Comparison of ENCODE assay signal across 14 mouse cellular contexts in the genomic region with DNA sequence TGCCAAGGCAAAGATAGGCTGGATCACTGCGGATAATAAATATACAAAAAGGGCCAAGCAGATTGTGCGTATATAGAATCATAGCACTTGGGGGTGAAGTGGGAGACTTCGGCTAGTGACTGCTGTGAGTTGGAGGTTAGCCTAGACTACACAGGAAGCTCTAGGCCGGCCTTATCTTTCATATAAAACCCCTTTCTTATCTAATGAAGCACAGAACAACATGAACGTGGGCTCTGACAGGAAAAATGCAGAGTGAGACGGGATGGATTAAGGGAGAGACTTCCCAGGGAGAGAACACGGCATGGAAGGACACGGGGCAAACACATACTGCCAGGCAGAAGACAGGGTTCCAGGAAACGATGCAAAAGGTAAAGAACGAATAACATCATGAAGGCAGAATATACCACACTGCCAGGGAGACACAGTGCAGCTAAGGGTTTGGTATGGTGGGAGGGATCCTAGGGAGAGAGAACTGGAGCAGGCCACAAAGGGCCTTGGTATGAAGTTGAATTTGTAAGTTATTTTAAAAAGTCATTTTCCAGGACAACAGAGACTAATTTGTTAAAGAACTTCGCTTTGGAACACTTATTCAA. TPM values are rescaled to one million over a fixed set of nuclear protein-coding genes. Genes with fewer than 3 reads are reported as not detected.
A peak's percentile ranks its signal among the peaks of the same experiment; 100 is the strongest.
DNase-seq lines count a peak whose midpoint lies in the region; ATAC-seq and TF ChIP-seq lines count a peak whose summit lies in the region.
"Had no signal": no experiment of that assay in that cellular context is flagged by ENCODE, and none has a peak within 500 bp of the region (broad histone marks: within the 10 kb centered on the region; RNA-seq: fewer than 3 reads in every experiment).

No protein-coding gene starts in this region.

- WGBS in intestine, embryonic 16.5 days, result 79% methylated on average over 11 of the region's 11 CpGs
- WGBS in intestine, embryonic 15.5 days, result 75% methylated on average over 11 of the region's 11 CpGs
- 87% methylated on average over 11 of the region's 11 CpGs for WGBS in thymus, adult 2 months
- WGBS in limb, embryonic 14.5 days, result 86% methylated on average over 11 of the region's 11 CpGs
- 87% methylated on average over 11 of the region's 11 CpGs for WGBS in forebrain, embryonic 13.5 days

- no peak for TF ChIP-seq POLR2A in thymus, adult 2 months (IDR thresholded peaks at IDR 0.05; ENCODE audit: control insufficient read depth, extremely low read depth, insufficient read depth, low read length, poor library complexity)
- TF ChIP-seq POLR2A in limb, embryonic 14.5 days (IDR thresholded peaks at IDR 0.05; ENCODE audit: borderline replicate concordance, extremely low read depth, insufficient read depth, insufficient read length), result no peak

- H3K27ac ChIP-seq in intestine, embryonic 16.5 days (ENCODE audit: low read length), result peak overlapping the region; percentile 56; the same call in 1 of the 2 replicates
- no peak overlapping the region for H3K27ac ChIP-seq in intestine, embryonic 15.5 days
- H3K27ac ChIP-seq in thymus, adult 2 months (ENCODE audit: control insufficient read depth, insufficient read depth, low read length), result 0 out of 2 replicates have a peak overlapping the region, but pooled peaks have one; percentile 23
- 0 out of 2 replicates have a peak overlapping the region, but pooled peaks have one; percentile 1 for H3K27ac ChIP-seq in limb, embryonic 14.5 days (replicated peaks; ENCODE audit: low read depth, low read length)
- no peak overlapping the region for H3K27ac ChIP-seq in forebrain, embryonic 13.5 days
- H3K27ac ChIP-seq: left cerebral cortex, adult 2 months had no signal

- H3K36me3 ChIP-seq in intestine, embryonic 16.5 days (ENCODE audit: control insufficient read depth, insufficient read depth, low read length), result peaks cover 10% of the 10 kb centered on the region; the same call in 1 of the 2 replicates
- peaks cover 21% of the 10 kb centered on the region for H3K36me3 ChIP-seq in intestine, embryonic 15.5 days
- peaks cover 75% of the 10 kb centered on the region for H3K36me3 ChIP-seq in thymus, adult 2 months (ENCODE audit: control insufficient read depth, insufficient read depth, low read length)
- H3K36me3 ChIP-seq in limb, embryonic 14.5 days (ENCODE audit: control insufficient read depth, insufficient read depth, low read length), result peaks cover 58% of the 10 kb centered on the region
- H3K36me3 ChIP-seq in forebrain, embryonic 13.5 days (ENCODE audit: poor library complexity, severe bottlenecking), result peaks cover 47% of the 10 kb centered on the region

- no peaks in the 10 kb centered on the region for H3K9me3 ChIP-seq in intestine, embryonic 16.5 days (ENCODE audit: control insufficient read depth, low read length)
- no peaks in the 10 kb centered on the region for H3K9me3 ChIP-seq in intestine, embryonic 15.5 days
- no peaks in the 10 kb centered on the region for H3K9me3 ChIP-seq in limb, embryonic 14.5 days (ENCODE audit: control insufficient read depth, low read length)
- H3K9me3 ChIP-seq in forebrain, embryonic 13.5 days (replicated peaks), result no peaks in the 10 kb centered on the region

- TF ChIP-seq CTCF in thymus, adult 2 months (IDR thresholded peaks at IDR 0.05; ENCODE audit: borderline replicate concordance, control insufficient read depth, extremely low read depth, insufficient read depth, low read length, poor library complexity), result no peak

- H3K9ac ChIP-seq in intestine, embryonic 16.5 days (ENCODE audit: low read depth, low read length), result no peak overlapping the region
- H3K9ac ChIP-seq in intestine, embryonic 15.5 days, result no peak overlapping the region
- no peak overlapping the region for H3K9ac ChIP-seq in limb, embryonic 14.5 days (ENCODE audit: low read depth, low read length, severe bottlenecking)
- H3K9ac ChIP-seq in forebrain, embryonic 13.5 days, result no peak overlapping the region

- peaks cover 26% of the 10 kb centered on the region for H3K4me1 ChIP-seq in intestine, embryonic 16.5 days (ENCODE audit: control insufficient read depth, insufficient read depth, low read length)
- H3K4me1 ChIP-seq in intestine, embryonic 15.5 days (replicated peaks), result peaks cover 21% of the 10 kb centered on the region
- H3K4me1 ChIP-seq in thymus, adult 2 months (replicated peaks; ENCODE audit: control insufficient read depth, insufficient read depth, low read length), result no peaks in the 10 kb centered on the region
- H3K4me1 ChIP-seq in limb, embryonic 14.5 days (ENCODE audit: control insufficient read depth, insufficient read depth, low read length), result peaks cover 11% of the 10 kb centered on the region
- H3K4me1 ChIP-seq in forebrain, embryonic 13.5 days, result no peaks in the 10 kb centered on the region

- DNase-seq in thymus, adult 2 months, result no peak
- no peak for DNase-seq in thymus, postnatal 4 days
- no peak for DNase-seq in limb, embryonic 14.5 days (ENCODE audit: low spot score)
- no peak for DNase-seq in embryo, embryonic 10.5 days (ENCODE audit: low spot score)
- DNase-seq: cerebellum, postnatal 36 days; lung, adult 18-20 months; right cerebral cortex, postnatal 4 days had no signal

- no peaks in the 10 kb centered on the region for H3K27me3 ChIP-seq in intestine, embryonic 16.5 days (replicated peaks; ENCODE audit: control insufficient read depth, insufficient read depth, low read length)
- no peaks in the 10 kb centered on the region for H3K27me3 ChIP-seq in intestine, embryonic 15.5 days (replicated peaks)
- no peaks in the 10 kb centered on the region for H3K27me3 ChIP-seq in thymus, adult 2 months (ENCODE audit: control insufficient read depth, insufficient read depth, low read length)
- H3K27me3 ChIP-seq in limb, embryonic 14.5 days (ENCODE audit: control insufficient read depth, insufficient read depth, low read length), result no peaks in the 10 kb centered on the region
- H3K27me3 ChIP-seq in forebrain, embryonic 13.5 days, result no peaks in the 10 kb centered on the region

- no peak overlapping the region for H3K4me2 ChIP-seq in intestine, embryonic 16.5 days (ENCODE audit: low read depth, low read length)
- no peak overlapping the region for H3K4me2 ChIP-seq in intestine, embryonic 15.5 days (replicated peaks)
- no peak overlapping the region for H3K4me2 ChIP-seq in limb, embryonic 14.5 days (replicated peaks; ENCODE audit: low read depth, low read length, severe bottlenecking)
- H3K4me2 ChIP-seq in forebrain, embryonic 13.5 days, result no peak overlapping the region
- H3K4me2 ChIP-seq: heart, embryonic 11.5 days had no signal

- no peak overlapping the region for H3K4me3 ChIP-seq in intestine, embryonic 16.5 days (ENCODE audit: low read length)
- no peak overlapping the region for H3K4me3 ChIP-seq in intestine, embryonic 15.5 days (replicated peaks)
- H3K4me3 ChIP-seq in thymus, adult 2 months (ENCODE audit: control insufficient read depth, insufficient read depth, low read length), result no peak overlapping the region
- no peak overlapping the region for H3K4me3 ChIP-seq in limb, embryonic 14.5 days (replicated peaks; ENCODE audit: low read length)
- H3K4me3 ChIP-seq in forebrain, embryonic 13.5 days, result no peak overlapping the region
- H3K4me3 ChIP-seq: erythroblast, embryonic 14.5 days; left cerebral cortex, adult 2 months had no signal

- ATAC-seq in intestine, embryonic 16.5 days, result no peak
- ATAC-seq in intestine, embryonic 15.5 days, result no peak
- ATAC-seq in limb, embryonic 14.5 days (ENCODE audit: low FRiP score, low read depth), result no peak
- ATAC-seq in forebrain, embryonic 13.5 days, result no peak
- ATAC-seq: hindbrain, embryonic 16.5 days had no signal

RNA-seq across cellular contexts. Expression of gene Itm2b, which starts 14.9 kb away (rescaled TPM):
- polyA plus RNA-seq in intestine, embryonic 16.5 days (2015; fragmentation: Nextera tagmentation; extraction: Ambion mirVana), result 702 and 717 TPM in 2 replicates
- polyA plus RNA-seq in intestine, embryonic 15.5 days (2015; fragmentation: Nextera tagmentation; extraction: Ambion mirVana), result 668 and 678 TPM in 2 replicates
- 859 and 985 TPM in 2 replicates for polyA plus RNA-seq in thymus, adult 2 months (2012; rRNA removed)
- polyA plus RNA-seq in limb, embryonic 14.5 days (2012; rRNA removed), result 511 and 533 TPM in 2 replicates
- 971 and 997 TPM in 2 replicates for polyA plus RNA-seq in limb, embryonic 14.5 days (2014; fragmentation: Nextera tagmentation; extraction: Ambion mirVana)
- 450 and 508 TPM in 2 replicates for polyA plus RNA-seq in forebrain, embryonic 13.5 days (2015; fragmentation: Nextera tagmentation; extraction: Ambion mirVana)

RNA-seq across cellular contexts. Expression of gene Rb1, which starts 44.6 kb away (rescaled TPM):
- polyA plus RNA-seq in intestine, embryonic 16.5 days (2015; fragmentation: Nextera tagmentation; extraction: Ambion mirVana), result 13.0 and 14.9 TPM in 2 replicates
- 18.4 and 24.8 TPM in 2 replicates for polyA plus RNA-seq in intestine, embryonic 15.5 days (2015; fragmentation: Nextera tagmentation; extraction: Ambion mirVana)
- polyA plus RNA-seq in thymus, adult 2 months (2012; rRNA removed), result 16.2 and 17.1 TPM in 2 replicates
- 14.9 and 15.6 TPM in 2 replicates for polyA plus RNA-seq in limb, embryonic 14.5 days (2012; rRNA removed)
- 29.6 and 31.0 TPM in 2 replicates for polyA plus RNA-seq in limb, embryonic 14.5 days (2014; fragmentation: Nextera tagmentation; extraction: Ambion mirVana)
- polyA plus RNA-seq in forebrain, embryonic 13.5 days (2015; fragmentation: Nextera tagmentation; extraction: Ambion mirVana), result 18.8 and 21.5 TPM in 2 replicates

Comparison
In these comparisons a context has a peak if more than half of its experiments do, and no peak if none do; other contexts are left out.
1. H3K27ac ChIP-seq: peak in intestine, embryonic 16.5 days (single experiment), thymus, adult 2 months (single experiment) and limb, embryonic 14.5 days (single experiment); none in intestine, embryonic 15.5 days (single experiment) and forebrain, embryonic 13.5 days (single experiment).